Mouse (Mus musculus): ENCODE results near the gene Copz2. TPM values are rescaled to one million over a fixed set of nuclear protein-coding genes. Genes with fewer than 3 reads are reported as not detected.

Copz2 gene
- polyA plus RNA-seq, 1 experiment from 2014 or later = 19.7 TPM

MicroRNA genes within 50 kb of the gene (microRNA counts, 519-probe panel; counts per million panel counts)
- 4,373 counts per million, percentile 80 among the panel's probes with 10 or more counts for microRNA mmu-miR-152

Small RNAs within 50 kb of the gene (microRNA-seq; reads per million reads assigned to microRNA genes)
- gene Mir152 = 30.7 reads per million, percentile 41 among the genes with 10 or more reads in this experiment

Other genes starting within 250 kb of the Copz2 start
- 45.6 and 47.4 TPM in 2 replicates for gene Snx11, start 72.3 kb upstream of the Copz2 start, polyA plus RNA-seq (2015; fragmentation: Nextera tagmentation; extraction: Ambion mirVana)
- gene Cbx1, start 60.7 kb upstream of the Copz2 start, polyA plus RNA-seq (2015; fragmentation: Nextera tagmentation; extraction: Ambion mirVana) = 130 and 137 TPM in 2 replicates
- gene Nfe2l1, start 19.9 kb upstream of the Copz2 start, polyA plus RNA-seq (2015; fragmentation: Nextera tagmentation; extraction: Ambion mirVana) = 67.8 and 69.0 TPM in 2 replicates
- 103 and 104 TPM in 2 replicates for gene Cdk5rap3, start 66.6 kb downstream of the Copz2 start, polyA plus RNA-seq (2015; fragmentation: Nextera tagmentation; extraction: Ambion mirVana)
- gene Prr15l, start 78.2 kb downstream of the Copz2 start, polyA plus RNA-seq (2015; fragmentation: Nextera tagmentation; extraction: Ambion mirVana) = 0.10 TPM in 1 of 2 replicates, not detected in the other
- gene Pnpo, start 94.1 kb downstream of the Copz2 start, polyA plus RNA-seq (2015; fragmentation: Nextera tagmentation; extraction: Ambion mirVana) = 18.2 and 18.3 TPM in 2 replicates
- gene Sp2, start 133.1 kb downstream of the Copz2 start, polyA plus RNA-seq (2015; fragmentation: Nextera tagmentation; extraction: Ambion mirVana) = 18.5 and 19.6 TPM in 2 replicates
- 0.07 and 0.13 TPM in 2 replicates for gene Sp6, start 163.5 kb downstream of the Copz2 start, polyA plus RNA-seq (2015; fragmentation: Nextera tagmentation; extraction: Ambion mirVana)
- gene Scrn2, start 180.1 kb downstream of the Copz2 start, polyA plus RNA-seq (2015; fragmentation: Nextera tagmentation; extraction: Ambion mirVana) = 18.4 and 18.6 TPM in 2 replicates
- 2.5 and 3.2 TPM in 2 replicates for gene Lrrc46, start 191.5 kb downstream of the Copz2 start, polyA plus RNA-seq (2015; fragmentation: Nextera tagmentation; extraction: Ambion mirVana)
- 58.2 and 62.0 TPM in 2 replicates for gene Mrpl10, start 191.7 kb downstream of the Copz2 start, polyA plus RNA-seq (2015; fragmentation: Nextera tagmentation; extraction: Ambion mirVana)
- 11.3 and 11.8 TPM in 2 replicates for gene Osbpl7, start 200.8 kb downstream of the Copz2 start, polyA plus RNA-seq (2015; fragmentation: Nextera tagmentation; extraction: Ambion mirVana)

Measured in midbrain, embryonic 13.5 days (tissue).